Mouse (Mus musculus) spleen, postnatal 10 days (tissue): Measurements from ENCODE around the gene Pcsk5.

Source experiments
- DNase-seq, 2 experiments: peaks; one replicate each; pipeline ENCODE4 v3.0.0; 2021 to 2022; ENCODE audit warnings: low spot score in 2 of 2

The Pcsk5 gene

GRCm38 (mm10) chr19:17837471-17837859 lies at the start of gene Pcsk5:
Pcsk5 (minus strand) TSS chr19:17837632.
- DNase-seq: peak; percentile 7 to 48

- DNase-seq: no peak
These were observed 38.4 kb upstream of the Pcsk5 start for GRCm38 (mm10) chr19:17875804-17876203.

GRCm38 (mm10) chr19:17874388-17874787 lies 37.0 kb upstream of the Pcsk5 start:
- no peak for DNase-seq

DNA sequence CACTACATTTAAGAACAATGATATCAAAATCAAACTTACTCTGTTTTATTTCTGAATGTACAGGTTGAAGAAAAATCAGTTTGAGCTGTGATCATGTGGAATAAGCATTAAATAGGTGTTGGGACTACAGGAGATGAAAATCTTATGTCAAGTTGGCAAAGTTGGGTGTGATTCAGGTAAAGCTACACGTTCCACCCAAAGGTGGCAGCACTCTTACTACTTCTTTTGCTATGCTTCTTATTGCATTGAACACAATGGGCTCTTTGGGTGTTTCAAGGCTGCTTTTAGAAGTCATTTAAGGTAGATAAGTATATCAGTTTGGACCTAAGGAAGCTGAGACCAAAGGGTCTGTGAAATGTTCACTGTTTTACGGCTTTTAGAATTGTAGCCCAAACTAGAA lies 36.3 kb upstream of the Pcsk5 start:
- no peak for DNase-seq

DNA sequence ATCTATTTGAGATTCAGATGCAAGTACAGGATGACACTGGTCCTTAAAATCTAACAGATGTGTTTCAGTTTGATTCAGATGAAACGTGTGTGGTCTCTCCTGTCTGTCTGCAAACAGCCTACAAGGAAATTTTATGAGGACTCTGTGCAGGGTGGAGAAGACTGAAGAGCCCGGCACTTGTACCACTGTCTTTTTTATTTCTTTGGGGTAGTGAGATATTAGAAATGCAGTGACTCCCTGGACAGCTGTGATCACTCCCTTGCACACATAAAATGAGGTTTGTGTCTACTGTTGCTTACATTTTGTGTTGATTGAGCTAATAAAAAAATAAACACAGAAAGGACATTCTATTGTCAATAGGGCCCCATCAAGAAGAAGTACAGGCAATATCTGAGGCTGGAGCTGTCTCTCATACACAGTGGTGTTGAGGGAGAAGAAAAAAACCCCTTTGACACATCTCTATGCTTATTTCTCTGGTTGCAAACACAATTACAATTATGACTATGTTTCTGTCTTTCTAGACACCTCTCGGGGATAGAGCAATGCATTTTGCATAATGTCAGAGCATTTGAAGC lies 29.0 kb upstream of the Pcsk5 start:
- no peak for DNase-seq

- DNase-seq: no peak
These were observed 23.1 kb upstream of the Pcsk5 start for GRCm38 (mm10) chr19:17860351-17861014.

- DNase-seq: no peak
These were observed 19.3 kb upstream of the Pcsk5 start for GRCm38 (mm10) chr19:17856741-17857140.

DNA sequence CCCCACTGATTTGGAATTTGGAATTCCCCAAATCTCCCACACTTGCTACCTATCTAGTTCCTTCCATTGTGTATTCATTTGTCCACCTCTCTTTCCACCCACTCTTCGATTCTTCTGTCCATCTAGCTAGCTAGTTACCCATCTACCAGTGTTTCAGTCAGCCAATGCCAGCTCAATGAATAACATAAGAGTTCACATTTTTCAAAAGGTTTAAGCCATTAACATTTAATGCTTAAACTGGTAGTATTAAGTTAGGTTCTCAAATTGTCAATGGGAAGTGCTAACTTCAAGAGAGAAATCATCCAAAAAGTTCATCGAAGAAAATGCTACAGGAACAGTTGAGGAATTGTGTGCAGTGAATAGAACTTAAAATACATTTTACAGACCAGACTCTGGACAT lies 11.0 kb upstream of the Pcsk5 start:
- no peak for DNase-seq

GRCm38 (mm10) chr19:17845967-17846366 lies 8.5 kb upstream of the Pcsk5 start:
- DNase-seq: no peak

GRCm38 (mm10) chr19:17841586-17841985 lies 4.2 kb upstream of the Pcsk5 start:
- DNase-seq: no peak

DNA sequence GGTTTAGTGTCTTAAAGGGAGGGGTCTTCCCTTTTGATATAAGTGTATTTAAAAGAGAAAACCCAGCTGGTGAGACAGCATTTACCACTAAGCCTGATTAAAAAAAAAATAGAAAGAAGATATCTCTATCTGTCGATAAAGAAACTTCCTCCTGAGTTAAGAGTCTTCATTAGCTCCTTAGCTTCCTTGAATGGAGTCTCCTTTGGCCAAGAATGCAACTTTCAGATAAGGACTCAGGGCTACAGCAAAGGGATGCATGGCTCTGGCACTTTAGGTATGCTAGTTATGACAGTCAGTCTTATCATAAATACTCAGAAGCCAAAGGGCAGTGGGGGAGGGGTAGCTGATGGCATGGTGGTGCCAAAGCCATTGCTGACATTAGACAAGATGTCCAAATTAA lies 2.4 kb upstream of the Pcsk5 start:
- DNase-seq: peak in 1 of 2 experiments; percentile 13

DNA sequence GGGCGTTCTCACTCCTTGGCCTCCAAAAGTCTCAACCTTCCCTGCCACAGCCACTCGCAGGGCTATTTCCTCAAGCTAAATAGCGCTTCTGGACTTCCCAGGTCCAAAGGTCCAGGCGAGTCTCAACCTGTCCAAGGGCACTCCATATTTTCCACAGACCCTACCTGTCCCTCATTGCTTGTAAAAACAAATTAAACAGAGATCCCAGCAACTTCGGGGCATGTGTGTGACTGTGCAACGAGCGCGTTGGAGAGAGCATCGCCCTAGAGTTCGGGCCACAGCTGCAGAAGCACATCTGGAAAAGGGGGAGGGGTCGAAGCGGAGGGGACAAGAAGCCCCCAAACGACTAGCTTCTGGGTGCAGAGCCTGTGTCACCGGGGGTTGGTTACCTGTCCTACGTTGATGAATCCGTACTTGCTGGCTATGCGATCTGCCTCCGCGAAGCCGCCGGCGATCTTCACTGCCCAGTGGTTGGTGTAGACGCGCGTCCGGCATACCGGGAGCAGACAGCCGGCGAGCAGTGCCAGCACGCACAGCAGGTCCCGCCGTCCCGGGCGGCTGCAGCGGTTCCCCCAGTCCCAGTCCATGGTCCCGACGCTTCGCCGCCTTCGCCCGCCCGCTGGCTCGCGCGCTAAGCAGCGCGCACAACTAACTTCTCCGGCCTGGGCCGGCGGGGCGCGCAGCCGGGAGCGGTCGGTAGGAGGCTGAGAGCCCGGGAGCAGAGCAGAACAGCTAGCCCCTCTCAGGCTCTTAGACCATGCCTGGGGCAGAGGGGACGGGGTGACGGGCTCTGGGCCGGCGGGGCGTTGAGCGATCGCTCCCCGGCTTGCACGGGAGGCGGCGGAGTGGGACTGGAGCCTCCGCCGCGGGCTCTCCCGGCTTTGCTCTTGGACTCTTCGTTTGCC lies 614 bp downstream of the Pcsk5 start:
- DNase-seq: peak; percentile 7 to 19

DNA sequence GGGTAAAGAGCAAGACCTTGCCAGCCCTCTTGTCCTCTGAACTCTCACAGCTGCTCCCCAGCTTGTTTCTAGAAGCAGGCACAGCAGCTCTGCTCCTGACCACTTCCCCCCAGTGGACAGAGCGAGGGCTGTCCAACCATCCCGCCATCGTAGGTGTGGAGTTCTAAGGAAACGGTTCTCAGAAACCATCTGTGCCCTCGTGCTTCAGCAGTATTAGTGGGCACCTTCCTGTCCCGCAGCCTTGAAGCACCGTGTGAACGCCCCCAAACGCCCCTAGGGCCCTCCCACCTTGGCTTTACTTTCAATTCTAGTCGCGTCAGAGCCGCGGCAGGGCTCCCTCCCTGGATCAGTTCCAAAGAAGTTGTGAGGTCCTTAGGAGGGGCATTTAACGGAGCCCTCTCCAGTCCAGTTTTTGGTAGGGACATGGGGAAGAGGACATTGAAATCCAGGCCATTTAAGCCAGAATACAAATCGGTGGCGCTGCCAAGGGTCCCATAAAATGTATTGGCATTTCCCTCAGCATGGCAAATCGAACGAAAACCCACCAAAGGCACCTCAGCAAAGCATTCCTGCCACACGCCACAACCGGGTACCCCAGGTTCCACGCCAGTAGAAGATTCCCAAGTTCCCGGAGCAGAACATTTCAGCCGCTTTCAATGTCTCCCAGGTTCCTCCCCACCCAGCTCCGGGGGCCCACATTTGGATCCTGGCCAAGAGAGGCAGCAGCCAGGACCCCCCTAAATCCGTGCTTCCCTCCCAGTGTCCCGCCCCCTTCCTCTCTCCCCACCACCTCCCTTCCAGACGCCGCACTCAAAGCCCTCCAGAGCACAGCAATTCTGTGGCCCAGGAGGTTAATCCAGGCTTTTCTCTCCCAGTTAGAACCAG lies 1.5 kb downstream of the Pcsk5 start:
- DNase-seq: peak; percentile 5 to 16

GRCm38 (mm10) chr19:17834894-17835293 lies 2.5 kb downstream of the Pcsk5 start:
- no peak for DNase-seq

DNA sequence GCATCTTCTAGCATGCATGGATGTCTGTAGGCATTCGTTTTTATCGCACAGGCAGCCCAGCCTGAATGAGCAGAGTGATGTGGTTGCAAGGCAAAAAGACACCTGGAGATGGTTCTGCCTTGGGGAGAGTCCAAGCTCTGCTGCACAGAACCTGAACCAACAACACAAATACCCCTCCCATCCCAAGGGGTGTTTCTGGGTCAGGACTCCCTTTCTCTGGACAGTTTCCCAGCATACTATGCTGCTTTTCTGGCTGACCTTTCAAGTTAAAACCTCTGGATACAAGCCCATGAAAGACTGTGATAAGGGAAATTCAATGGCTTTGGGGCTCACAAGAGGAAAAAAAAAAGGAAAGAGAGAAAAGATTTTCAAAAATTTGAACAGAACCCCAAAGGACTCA lies 6.1 kb downstream of the Pcsk5 start:
- DNase-seq: no peak

DNA sequence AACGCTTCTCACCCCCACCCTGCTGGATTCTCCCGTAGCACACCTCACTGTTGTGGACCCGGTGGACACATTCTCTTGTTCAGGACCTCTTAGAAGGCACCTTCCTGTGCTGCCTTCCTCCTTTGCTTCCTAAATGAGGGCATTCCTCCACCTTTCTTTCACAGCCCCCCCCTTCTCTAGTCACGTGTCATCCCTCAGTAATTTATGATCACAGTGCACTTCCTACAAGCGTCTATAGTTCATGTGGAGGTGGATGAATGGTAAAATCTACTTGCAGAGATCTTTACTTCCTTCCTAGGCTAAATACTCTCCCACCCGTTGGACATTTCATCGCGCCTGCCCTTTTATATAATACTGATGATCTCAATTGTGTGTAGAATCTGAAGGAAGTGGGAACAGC lies 9.0 kb downstream of the Pcsk5 start:
- DNase-seq: no peak

GRCm38 (mm10) chr19:17826694-17827093 lies 10.7 kb downstream of the Pcsk5 start:
- DNase-seq: no peak

DNA sequence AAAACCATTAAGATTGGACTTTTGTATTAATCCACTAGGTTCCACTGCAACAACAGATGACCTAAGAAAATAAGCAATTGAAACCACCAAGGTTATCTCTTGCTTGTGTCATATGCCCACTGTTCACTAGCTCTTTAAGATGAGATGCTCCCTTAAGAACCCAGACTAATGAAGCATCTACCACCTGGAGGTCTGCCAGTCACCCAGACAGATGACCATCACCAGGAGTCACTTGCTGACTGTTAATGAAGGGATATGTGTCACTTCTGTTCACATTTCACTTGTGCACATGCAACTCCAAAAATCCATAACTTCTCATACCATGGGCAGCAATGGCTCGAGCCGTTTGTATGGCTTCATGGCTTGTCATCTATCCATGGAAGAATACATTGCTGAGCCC lies 17.4 kb downstream of the Pcsk5 start:
- no peak for DNase-seq

DNA sequence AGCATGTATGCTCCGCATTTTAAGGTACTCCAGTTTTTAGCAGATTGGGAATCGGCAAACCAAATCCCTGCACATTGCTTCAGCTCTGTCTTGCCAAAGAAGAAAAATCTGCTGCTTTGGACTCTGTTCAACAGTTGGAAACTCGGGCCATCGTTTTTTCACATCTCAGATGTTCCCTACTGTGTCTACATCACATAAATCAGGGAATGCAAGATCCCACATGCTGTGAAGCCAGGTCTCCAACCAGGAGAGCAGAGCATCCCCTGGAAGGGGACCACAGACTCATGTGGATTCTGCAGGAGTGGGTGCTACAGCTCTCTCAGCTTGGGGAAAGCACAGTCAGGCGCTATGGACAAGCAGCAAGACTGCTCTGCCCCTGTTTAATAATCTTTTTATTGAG lies 18.4 kb downstream of the Pcsk5 start:
- DNase-seq: no peak

GRCm38 (mm10) chr19:17815062-17815461 lies 22.4 kb downstream of the Pcsk5 start:
- no peak for DNase-seq

DNA sequence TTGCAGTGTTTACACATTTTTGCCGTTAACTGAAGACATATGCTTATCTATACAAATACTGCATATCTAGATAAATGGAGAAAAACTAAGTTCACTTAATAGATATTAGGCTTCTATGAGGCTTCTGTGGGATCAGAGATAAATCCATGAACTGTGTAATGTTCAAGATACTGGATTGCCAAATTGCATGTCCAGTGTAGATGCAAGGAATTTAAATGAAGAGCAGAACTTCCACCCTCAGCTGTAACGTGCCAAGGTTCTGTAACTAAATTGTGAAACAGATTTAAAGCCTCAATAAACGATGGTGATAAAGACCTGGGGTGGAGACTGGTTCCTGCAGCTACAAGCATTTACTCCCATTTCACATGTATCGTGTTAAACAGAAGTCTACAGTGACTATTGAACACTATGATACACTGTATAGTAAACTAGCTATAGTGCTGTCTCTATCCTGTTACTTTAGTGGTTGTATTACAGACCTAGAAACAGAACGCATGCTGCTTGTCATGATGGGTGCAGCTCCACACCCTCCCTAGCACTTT lies 23.9 kb downstream of the Pcsk5 start:
- DNase-seq: no peak

- no peak for DNase-seq
These were observed 24.8 kb downstream of the Pcsk5 start for GRCm38 (mm10) chr19:17812661-17813060.
